Mouse (Mus musculus): ENCODE measurements around the gene Aga. TPM values are rescaled to one million over a fixed set of nuclear protein-coding genes. Genes with fewer than 3 reads are reported as not detected.
"Not testable (repeated sequence)": the region's sequence is repeated elsewhere in the genome, so short reads cannot be mapped to it uniquely, and the experiment has no call there.

Aga gene
- 9.2 and 9.4 TPM in 2 replicates for polyA plus RNA-seq (2012; rRNA removed)

DNA sequence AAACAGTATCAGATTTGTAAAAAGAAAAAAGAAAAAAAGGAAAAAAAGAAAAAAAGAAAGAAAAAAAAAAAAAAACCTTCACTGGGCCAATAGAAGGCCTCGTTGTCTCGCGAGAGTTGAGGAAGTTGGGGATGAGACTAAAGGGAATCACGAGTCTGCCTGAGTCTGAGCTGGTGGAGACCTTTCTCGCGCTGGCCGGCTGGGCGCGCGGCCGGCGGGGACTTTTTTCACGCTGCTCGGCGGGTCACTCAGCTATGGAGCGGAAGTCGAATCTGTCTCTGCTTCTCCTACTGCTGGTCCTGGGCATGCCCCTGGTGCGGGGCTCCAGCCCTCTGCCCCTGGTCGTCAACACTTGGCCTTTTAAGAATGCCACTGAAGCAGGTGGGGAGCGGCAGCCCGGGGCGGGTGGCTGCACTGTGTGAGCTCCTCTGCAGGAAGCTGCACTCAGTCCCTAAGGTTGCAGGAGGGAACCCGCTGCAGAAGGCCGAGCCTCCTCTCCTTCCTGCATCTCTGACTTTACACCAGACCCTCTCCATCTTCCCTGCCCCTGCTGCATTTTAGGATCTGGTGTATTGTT is at the start of gene Aga:
Gene Aga (plus strand): TSS at position 177 of the 577 bp plus-strand sequence.
- peak; percentile 77 to 87 for DNase-seq (ENCODE audit: extremely low spot score in 1 of 2, low spot score in 1 of 2)

DNA sequence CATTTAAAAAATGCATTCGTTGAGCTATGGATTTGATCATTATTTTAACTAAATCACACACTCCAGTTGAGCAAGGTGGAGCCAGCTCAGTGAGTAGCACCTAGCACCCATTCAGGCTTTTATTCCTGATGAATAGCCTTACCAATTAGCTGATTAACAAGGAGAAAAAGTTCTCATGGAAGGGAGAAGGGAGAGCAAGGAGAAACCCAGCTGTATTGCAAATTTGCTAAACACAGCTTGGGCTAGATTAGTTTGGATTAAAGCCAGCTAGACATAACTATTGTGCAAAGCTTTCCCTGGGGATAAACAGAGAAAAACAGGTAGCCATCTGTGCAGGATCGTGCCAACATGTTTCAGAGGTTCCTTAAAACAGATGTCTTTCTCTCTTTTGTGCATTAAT is 22.5 kb upstream of the Aga start:
- no peak for DNase-seq (ENCODE audit: extremely low spot score in 1 of 2, low spot score in 1 of 2)

DNA sequence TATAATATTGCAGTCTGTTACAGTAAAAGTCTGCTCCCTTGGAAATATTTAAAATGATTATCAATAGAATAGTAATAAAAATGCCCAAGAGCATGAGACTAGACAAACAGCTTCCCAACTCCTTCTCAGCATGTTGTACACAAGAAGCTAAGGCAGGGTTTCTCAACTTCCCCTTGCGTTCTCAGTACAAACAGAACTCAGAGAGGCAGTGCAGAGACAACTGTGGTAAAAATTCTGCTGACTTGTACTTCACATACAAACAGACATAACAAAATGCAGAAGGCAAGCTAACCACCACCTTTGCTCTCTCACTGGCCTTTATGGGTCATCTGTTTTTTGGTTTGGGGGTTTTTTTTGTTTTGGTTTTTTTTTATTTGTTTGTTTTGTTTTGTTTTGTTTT is 15.3 kb upstream of the Aga start:
- no peak for DNase-seq (ENCODE audit: extremely low spot score in 1 of 2, low spot score in 1 of 2)

DNA sequence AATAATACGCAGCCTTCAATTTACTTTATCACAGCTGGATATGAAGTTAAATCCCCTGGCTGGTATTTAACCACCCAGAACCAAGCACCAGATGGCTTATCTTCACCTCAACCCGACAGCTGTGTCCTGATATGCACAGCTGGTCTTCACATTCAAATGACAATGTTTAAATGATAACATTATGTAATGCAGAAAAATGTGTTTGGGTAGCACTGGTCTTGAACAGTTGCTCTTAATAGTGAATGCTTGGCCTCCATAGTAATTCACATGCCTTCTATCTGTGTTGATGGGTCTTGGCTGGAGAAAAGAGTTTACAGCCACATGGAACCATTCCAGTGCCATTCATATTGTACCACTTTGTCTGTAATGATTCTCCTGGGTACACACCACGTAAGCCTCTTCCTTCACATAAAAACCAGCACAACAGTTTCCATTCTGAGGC is 14.6 kb upstream of the Aga start:
- no peak for DNase-seq (ENCODE audit: extremely low spot score in 1 of 2, low spot score in 1 of 2)

DNA sequence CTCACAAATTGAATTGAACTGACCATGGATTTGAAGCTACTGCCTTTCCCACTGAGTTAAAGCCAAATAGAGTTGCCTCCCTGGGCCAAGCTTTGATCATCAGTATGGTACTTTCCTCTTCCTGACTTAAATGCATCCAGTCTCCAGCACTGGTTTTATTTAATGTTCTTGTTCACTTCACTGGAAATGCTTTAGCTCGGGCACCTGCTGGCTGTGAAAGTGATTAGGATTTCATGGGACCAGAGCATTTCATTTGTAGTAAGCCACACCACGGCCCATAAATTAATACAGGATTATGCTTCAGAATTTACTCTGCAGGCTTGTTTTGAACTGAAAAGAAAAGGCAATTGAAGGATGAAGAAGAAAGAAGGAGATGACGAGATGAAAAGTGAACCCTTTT is 26.5 kb downstream of the Aga start:
- DNase-seq (ENCODE audit: extremely low spot score in 1 of 2, low spot score in 1 of 2), result not testable (repeated sequence)

DNA sequence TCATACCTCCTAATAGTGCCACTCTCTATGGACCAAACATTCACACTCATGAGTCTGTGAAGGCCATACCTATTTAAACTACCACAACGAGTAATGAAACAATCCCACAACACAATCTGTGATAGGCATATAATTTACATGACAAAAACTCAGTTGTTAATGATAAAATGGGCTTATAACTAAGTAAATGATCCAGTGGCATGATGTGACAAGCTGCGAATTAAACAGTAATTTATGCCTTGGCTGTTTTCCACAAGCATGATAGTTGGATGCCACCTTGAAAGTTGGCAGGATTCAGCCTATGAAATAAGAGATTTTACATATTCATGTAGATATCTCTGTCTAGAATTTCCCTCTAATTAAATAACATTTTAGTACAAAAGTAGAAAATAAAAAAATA is 28.1 kb downstream of the Aga start:
- DNase-seq (ENCODE audit: extremely low spot score in 1 of 2, low spot score in 1 of 2), result no peak

DNA sequence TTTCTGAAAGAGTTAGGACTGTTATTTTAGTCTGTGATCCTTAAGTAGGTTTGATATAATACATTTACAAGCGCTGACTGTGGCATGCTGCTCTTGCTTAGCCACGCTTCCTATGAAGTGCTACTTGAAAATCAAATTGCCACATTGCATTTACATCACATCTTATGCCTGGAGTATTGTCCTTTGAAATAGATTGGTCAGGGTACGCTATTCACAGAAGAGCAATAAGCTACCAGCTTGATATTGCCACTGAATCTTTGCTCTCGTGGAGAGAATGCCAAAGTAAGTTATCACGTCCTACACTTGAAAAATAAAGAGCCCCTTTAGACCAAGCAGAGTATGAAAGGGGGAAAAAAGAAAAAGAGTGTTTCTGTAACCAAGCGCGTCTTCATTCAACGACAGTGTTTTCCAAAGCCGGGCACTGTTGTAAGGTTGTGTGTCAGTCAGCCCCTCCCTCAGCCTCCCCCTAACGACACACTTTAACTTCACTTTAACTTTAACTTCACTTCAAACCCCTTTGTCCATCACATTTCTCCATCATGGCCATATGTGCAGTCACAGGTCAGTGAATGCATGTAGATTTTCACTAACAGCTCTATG is 51.0 kb downstream of the Aga start:
- DNase-seq (ENCODE audit: extremely low spot score in 1 of 2, low spot score in 1 of 2), result no peak

DNA sequence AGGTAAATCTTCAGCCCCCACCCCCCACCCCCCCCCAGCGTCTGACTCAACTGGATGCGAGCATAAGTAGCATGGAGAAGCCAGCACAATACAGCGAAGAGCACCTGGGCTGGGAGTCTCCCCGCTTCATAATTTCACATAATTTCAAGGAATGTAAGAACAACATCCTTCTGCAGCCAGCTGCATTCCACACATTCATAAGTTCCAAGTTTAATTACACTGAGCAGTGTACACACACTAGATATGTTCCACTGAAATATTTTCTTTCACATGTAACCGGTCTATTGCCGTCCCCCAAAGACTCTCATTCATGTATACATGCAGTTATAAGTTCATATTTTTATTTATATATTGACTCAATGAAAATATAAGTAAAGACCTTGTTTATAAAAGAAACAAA is 54.7 kb downstream of the Aga start:
- DNase-seq (ENCODE audit: extremely low spot score in 1 of 2, low spot score in 1 of 2), result no peak

Other genes starting within 250 kb of the Aga start
- 0.30 and 0.59 TPM in 2 replicates for gene Neil3, start 127.3 kb downstream of the Aga start, polyA plus RNA-seq (2012; rRNA removed)